Mouse (Mus musculus): ENCODE measurements around the gene Selenok.

The Selenok gene

DNA sequence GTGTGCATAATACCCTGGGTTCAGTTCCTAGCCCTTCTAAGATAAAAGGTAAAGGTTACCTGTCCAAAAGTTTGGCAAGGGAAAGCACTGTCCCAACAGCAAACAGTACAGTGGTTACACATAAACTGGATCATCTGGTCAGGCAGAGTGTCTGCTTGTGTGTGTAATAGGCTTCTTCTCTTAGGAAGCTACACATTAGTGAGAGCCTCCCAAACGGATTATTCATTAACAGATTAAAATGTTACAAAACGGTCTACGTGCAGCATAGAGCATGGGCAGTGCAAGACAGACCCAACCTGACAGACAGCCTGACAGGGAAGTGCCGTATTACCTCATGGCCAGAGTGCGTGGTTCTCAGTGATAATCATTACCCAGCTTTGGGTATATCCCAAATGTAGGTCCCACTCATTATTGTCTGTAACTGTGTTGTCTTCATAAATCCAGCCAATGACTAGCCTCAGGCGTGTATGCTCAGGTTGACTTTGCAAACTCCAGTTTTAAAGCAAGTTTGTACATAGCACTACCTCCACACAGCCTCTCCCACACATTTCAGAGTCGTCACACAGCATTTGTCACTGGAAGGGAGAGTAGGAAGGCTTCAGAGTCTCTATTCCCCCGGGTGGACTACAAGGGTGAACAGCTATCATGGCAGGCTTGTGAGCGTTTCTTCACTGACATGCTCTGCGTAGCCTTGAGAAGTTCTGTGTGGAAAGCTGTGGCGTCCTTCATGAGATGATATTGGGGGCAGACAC, 28.1 kb downstream of the Selenok start:
- DNase-seq, result no peak

DNA sequence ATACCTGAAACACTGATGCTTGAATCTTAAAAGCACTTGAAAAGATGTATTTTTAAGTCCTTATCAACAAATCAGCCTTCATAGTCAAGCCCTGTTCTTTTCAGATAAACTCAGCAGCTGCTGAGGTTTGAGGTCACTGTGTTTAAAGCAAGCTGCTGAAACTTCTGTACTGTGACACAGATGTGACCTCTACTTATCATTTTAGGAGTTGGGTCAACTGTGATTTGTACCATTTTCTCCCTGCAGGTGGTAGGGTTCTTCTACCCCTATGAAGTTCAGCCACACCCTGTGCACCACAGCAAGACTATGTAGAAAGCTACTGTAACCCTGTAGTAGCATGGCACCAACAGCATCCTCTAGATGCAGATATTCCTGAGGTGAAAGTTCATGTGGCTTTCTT, 29.2 kb downstream of the Selenok start:
- DNase-seq, result no peak

DNA sequence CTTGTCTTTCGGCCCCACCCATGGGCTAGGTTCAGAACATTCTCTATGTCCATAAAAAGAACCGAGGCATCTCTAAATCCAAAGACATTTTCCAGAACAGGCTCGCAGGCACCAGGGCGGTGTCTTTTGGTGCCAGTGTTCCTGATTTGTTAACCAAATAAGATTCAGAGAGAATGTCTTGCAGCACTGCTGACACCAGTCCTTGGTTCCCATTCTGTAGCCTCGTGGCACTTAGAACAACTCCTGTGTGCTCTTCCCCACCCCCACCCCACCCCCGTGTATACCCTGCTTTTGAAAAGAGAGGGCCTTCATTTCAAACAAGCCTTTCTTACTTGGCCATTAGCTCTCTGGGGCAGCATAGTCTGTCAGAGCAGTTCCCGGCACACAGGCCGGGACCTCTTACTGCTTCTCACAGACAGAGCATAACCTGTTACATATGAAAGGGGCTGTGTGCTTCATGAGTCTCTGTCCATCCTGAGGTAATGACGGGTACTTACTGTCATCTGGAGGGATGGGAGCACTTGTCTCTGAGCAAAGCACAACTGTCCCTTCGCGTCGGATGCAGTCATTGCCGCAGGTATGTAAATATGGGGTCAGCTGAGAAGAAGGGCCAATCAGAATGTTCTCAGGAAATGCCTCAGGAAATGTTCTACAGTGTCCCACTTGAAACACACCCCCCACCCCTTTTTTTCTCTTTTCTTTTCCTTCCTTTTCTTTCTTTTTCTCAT, 30.8 kb downstream of the Selenok start:
- no peak for DNase-seq

DNA sequence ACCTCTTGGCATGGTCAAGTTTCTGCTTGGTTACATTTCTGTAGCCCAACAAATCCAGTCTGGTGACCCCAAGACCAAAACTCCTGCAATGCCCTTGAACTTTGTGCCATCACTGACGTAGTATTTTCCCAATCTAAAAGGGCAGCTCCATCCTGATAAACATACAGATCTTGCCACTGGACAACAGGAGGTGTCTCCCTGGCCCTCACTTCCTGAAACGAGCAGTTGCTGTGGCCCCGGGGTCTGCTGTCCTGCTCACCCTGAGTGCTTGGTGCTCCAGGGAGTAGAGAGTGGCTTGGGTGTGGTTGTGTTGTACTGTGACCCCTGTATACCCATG, 31.3 kb downstream of the Selenok start:
- no peak for DNase-seq

DNA sequence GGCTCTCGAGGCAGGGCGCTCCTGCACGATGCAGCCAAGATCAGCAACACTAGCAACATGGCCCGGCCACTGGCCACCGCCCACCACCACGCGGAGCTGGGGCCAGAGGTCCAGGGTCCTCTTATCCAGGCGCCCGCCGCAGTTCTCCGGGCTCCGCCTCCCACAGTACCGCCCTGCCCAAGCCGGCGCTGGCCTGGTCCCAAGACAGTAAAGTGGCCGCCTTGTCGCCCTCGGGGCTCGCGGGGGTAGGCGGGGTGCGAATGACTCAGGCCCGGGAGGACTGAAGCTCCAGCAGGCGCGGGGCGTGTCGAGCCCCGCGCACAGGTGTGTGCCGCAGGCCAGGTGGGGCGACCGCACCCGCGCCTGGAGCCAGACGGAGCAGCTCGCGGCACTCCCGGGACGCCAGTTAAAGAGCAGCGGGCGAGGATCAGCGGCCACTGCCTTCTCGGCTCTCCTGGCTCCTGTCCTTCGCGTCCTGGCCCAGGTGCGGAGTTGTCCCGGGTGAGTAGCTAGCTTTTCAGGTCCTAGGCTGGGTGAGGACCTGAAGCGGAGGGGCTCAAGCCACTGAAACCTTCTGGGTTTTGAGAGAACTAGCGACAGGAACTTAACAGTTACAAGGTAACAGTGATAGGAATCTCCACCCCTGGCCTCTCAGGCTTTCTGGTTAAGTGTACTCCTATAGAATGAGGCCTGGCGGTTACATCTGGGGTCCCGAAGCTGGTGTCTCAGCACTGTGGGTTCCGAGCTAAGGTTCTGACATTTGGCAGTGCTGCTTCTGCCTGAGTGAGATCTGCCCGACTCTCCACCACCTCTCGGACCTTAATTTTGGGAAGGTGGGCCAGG, 40.8 kb downstream of the Selenok start, which contains the start of the genes Il17rb and Chdh:
Gene Il17rb, minus strand, starts transcription at position 164 of the 843 bp plus-strand sequence.
Gene Chdh, plus strand, starts transcription at position 291 of the 843 bp plus-strand sequence.
- DNase-seq, result peak; percentile 27

DNA sequence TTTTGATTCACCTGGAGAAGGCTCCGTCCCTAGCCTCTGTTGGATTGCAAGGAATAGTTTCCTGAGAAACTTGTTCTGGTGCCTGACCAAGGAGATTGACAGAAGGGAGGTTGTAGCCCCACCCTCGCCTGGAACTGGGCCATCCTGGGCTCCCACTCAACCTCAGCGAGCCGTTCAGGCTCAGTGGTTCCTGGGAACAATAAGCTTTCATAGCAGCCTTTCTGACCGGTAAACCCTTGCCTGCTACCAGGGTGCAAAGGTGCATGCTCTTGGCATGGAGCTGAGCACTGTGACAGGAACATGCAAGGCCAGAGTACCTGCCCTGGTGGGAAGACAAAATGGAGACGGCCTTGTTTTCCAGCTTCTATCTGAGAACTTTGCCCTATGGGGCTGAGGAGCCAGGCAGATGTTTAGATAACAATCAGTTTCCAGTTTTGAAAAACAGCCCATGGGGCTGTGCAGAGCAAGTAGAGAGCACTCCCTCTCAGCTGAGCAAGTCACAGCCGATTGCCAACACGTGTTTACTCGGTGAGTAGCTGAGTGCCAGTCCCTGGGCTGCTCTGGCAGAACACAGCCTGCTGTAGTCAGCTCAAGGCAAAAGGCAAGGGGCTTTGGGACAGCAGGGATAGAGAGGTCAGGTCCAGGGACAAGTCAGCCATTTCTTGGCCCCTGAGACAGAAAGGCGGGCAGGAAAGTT, 41.9 kb downstream of the Selenok start:
- no peak for DNase-seq

DNA sequence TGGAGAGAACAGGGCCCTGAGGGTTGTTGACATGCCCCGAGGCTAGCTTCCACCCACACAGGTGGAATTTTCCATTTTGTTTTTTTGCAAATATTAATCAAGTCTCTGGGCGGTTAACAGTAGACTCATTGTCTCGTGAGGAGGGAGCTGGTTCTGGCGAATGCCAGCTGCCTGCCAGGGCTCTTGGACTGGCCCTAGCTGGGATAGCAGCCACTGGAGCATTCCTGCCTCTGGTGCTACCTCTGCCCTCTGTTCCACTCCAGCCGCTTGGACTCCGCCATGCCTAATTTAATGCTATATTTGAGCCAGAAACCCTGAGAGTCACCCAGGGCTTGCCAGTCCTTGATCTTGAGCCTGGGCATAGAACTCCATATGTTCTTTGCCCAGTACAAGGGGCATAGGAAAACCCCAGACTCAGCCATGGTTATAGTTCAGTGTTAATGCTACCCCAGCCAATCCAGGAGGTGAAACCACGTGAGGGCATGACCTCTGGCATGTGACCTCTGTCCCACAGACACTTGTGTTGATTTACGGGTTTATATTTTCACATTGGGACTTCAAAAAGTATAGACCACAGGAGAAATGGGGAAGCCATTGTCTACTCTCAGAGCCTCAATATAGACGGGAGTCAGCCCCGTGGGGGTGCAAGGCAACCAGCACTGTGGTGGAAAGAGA, 43.9 kb downstream of the Selenok start:
- no peak for DNase-seq

DNA sequence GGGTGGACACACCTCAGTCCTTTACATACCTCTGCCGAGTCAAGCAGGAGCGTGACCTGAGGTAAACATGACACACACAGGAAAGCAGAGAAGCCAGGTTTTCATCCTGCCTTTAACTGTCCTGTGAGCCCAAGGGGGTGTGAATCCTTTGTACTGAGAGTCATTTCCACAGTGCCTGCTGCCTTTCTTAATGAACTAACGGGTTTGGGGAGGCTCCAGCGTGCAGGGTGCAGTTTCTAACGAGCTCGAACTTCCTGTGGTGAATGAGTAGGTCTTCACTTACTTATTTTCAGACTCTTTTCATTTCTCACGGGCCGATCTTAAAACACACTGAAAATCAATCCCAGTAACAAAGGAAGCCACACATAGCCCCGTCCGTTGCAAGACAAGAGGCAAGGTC, 46.4 kb downstream of the Selenok start:
- DNase-seq, result no peak

DNA sequence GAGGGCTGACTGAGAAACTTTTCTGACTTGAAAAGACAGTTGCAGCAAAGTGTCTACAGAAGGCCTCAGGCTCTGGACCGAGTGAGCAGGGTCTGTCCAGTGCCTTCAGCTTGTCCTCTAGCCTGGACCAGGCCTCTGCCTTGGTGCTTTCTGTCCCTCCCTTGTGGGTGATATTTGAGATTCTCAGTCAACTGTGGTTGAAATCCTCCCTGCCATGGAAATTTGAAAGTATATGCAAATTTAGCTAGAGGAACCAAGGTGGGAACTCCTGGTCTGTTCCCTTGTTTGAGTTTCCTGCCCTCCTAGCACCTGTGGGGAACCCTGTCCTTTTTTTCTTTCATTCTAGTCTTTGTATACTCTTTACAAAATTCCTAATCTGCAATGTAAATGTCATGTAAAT, 46.9 kb downstream of the Selenok start:
- DNase-seq, result no peak

DNA sequence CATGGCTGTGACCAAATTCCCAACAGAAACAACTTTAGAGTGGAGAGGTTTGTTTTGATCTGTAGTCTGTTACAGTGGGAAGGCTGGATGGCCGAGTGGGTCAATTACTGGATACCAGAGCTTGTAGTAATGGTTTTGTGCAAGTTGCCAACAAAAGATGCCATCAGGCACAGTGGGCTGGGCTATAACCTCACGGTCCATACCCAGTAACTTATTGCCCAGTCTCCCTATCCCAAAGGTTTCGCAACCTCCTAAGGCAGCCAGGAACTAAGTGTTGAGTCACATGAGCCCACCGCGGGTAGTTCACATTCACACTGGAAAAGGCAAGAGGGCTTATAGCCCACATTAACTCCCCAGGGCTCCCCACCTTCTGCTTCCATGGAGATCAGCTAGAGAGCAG, 48.6 kb downstream of the Selenok start:
- DNase-seq, result no peak

DNA sequence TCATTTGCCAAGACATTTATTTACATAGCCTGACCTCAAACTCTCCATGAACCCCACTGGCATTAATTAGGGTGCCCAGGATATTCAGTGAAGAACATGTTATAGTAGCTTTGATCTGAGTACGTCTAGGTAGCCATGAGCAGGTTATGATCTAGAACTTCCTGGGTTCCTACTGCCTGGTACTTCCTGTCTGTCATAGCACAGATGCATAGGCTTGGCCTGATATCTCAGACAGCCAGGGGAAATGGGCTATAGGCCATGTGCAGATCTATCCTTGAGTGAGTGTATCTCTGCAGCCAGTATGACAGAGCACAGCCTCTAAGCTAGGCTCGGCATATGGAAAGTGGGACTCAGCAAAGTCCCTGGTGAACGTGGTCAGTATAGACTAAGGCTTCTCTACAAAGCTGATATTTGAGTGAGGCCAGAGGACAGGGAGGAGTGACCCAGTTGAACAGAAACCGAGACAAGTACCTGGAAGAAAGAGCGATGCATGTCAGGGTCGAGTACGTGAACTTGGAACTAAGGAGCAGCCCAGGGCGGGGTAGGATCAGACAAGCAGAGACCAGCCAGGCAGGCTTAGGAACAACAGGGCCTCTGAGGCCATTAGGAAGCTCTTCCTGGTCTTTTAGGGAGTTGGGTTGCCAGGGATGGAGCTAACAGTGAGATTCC, 49.8 kb downstream of the Selenok start:
- no peak for DNase-seq

DNA sequence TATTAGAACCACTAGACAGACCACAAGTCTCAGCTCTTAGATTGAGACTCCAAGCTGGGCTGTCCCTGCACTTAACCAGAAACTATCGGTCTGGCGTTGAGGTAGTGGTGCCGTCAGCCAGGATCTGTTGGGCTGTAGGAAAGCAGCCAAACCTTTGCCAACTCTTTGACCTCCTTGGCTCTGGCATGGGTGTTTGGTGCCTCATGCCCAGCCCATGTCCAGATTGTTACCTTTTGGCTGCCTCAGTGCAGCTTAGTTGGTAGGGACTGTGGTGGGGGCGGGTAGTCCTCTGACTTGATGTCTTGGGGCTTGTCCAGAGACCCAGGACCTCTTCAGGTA, 50.3 kb downstream of the Selenok start:
- DNase-seq, result no peak

DNA sequence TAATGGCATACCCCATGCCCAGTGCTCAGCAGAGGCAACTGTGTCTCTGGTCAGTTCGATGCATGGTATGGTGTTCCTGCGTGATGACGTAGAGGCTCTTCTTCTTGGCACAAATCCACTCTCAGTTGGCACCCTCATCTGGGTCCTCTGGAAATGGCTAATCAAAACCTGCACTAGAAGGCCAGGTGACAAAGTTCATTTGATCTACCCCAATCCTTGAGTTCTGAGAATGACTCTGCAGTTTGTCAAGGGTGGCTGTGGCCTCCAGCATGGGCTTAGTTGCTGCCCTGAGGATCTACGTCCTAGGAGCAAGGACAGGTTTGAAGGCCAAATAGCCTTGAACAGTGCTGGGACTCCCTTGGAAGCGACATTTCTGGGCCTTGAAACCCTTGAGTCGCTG, 50.7 kb downstream of the Selenok start:
- no peak for DNase-seq

DNA sequence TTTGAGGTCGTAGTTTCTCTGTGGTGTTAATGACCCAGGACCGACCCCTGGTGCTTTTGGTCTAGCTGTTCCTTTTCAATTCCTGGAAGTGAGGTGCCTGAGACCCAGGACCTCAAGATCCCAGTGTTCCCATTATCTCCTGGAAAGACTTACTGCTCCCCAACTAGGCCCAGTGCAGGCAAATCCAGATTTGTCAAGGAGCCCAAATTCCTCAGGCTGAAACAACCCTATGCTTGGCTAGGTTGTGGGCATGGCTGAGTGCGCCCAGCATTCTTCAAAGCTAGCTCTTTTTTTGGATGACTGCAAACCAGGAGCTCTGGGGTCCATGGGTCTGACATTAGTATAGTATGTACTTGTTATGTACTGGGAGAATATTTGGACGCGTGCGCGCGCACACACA, 51.3 kb downstream of the Selenok start:
- DNase-seq, result no peak

DNA sequence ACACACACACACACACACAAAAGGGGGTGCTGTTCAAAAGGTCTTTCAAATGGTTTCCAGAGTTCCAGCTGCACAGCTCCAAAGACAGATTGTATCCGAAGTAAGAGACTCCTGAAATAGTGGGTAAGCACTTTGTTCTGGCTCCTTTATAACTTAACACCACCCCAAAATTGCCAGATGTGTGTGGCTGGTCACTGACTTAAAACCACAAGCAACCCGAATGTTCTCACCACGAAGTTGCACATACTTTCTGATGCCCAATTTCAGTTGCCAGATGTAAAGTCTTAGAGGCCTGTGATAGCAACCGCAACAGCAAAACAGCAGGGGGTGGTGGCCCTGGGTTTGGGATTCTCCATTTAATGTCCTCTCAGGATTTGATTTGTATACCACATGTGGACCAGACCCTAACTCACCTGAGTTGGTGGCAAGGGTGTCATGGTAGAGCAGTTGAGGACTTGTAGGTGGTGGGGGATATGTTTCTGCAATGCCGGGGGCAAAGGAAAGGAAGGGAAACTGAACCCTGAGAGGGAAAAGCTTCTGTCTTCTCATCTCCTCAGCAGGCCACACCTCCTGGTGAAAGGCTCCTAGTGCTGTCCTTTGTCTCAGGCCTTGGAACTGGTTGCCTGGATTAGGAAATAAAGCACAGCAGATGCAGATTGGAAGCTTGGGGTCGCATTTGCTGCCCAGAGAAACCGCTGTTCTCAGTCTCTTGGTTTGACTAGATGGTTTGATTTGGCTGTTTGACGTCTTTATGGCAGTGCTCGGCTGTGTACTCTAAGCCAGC, 51.9 kb downstream of the Selenok start:
- no peak for DNase-seq

DNA sequence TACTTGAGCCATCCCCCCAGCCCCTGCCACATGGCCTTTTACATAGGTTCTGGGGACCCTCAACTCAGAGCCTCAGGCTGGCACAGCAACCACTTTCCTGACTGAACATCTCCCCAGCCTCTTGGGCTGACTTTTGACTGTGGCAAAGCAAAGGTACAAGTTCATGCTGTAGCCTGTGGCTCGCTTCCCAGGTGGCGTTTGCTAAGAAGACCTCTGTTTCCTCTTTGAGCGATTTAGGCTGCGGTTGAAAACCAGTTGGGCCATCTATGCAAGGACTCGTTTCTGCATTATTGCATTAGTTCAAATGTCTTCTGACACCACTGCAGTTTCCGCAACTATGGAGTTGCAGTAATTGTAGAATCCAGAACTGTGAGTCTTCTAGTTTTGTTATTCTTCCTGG, 54.4 kb downstream of the Selenok start:
- DNase-seq, result no peak

DNA sequence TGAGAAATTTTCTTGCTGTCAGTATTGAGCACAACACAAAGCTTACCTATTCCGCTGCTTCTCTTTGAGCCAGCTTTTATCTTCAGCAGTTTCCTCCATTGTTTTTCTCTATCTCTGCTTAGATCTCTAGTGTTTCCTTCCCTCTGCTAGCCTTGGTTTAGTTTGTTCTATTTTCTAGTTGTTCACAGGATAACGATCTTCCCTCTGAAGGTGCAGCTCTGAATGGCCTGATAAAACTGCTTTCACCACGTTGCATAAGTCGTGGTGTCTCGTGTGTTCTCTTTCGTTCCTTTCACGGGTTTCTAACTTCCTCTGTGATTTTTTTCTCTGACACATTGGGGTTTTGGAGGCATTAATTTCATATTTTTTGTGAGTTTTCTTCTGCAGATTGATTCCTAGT, 56.3 kb downstream of the Selenok start:
- DNase-seq, result no peak

Data from cerebellum, adult 11 months (tissue).